Mouse (Mus musculus): ENCODE measurements around the gene R3hdml. TPM values are rescaled to one million over a fixed set of nuclear protein-coding genes. Genes with fewer than 3 reads are reported as not detected.
"Not testable (repeated sequence)": the region's sequence is repeated elsewhere in the genome, so short reads cannot be mapped to it uniquely, and the experiment has no call there.

R3hdml gene
- total and polyA plus RNA-seq, 3 experiments = not detected

- DNase-seq (ENCODE audit: low read depth, low spot score) = no peak
- peaks cover 0 to 3% of the 10 kb centered on the region in 2 experiments; a peak in 2 of 4 replicates for H3K36me3 ChIP-seq (ENCODE audit: control insufficient read depth in 1 of 2, insufficient read depth in 2 of 2, low read length in 2 of 2)
- H3K9me3 ChIP-seq (replicated peaks; ENCODE audit: insufficient read depth, low read length) = no peaks in the 10 kb centered on the region
- H3K27me3 ChIP-seq (ENCODE audit: control insufficient read depth in 1 of 2, insufficient read depth in 2 of 2, low read length in 2 of 2) = no peaks in the 10 kb centered on the region; a peak in 1 of 4 replicates
- H3K4me3 ChIP-seq (ENCODE audit: control insufficient read depth in 1 of 2, insufficient read depth in 1 of 2, low read depth in 2 of 2, low read length in 2 of 2) = no peak overlapping the region
- H3K9ac ChIP-seq (ENCODE audit: control insufficient read depth, low read depth, low read length, poor library complexity, severe bottlenecking) = no peak overlapping the region
- no peaks in the 10 kb centered on the region for H3K79me2 ChIP-seq (ENCODE audit: control insufficient read depth, insufficient read depth, low read length, poor library complexity)
- H3K4me1 ChIP-seq (ENCODE audit: control insufficient read depth in 1 of 2, insufficient read depth in 2 of 2, low read length in 2 of 2) = peaks cover 0 to 17% of the 10 kb centered on the region in 2 experiments; a peak in 2 of 4 replicates
- no peak overlapping the region for H3K27ac ChIP-seq (ENCODE audit: control insufficient read depth, low read depth, low read length)
- TF ChIP-seq ZNF384 (IDR thresholded peaks at IDR 0.05; ENCODE audit: low read depth, low read length) (no peak), CHD1 (IDR thresholded peaks at IDR 0.05; ENCODE audit: low read depth, low read length) (no peak), UBTF (IDR thresholded peaks at IDR 0.05; ENCODE audit: borderline replicate concordance, insufficient read depth, low read depth, low read length) (no peak), ZC3H11A (IDR thresholded peaks at IDR 0.05; ENCODE audit: low read depth, low read length) (no peak), MAZ (IDR thresholded peaks at IDR 0.05; ENCODE audit: low read depth, low read length) (no peak)
Measured at GRCm38 (mm10) chr2:163460622-163461021, 31.5 kb upstream of the R3hdml start.

DNA sequence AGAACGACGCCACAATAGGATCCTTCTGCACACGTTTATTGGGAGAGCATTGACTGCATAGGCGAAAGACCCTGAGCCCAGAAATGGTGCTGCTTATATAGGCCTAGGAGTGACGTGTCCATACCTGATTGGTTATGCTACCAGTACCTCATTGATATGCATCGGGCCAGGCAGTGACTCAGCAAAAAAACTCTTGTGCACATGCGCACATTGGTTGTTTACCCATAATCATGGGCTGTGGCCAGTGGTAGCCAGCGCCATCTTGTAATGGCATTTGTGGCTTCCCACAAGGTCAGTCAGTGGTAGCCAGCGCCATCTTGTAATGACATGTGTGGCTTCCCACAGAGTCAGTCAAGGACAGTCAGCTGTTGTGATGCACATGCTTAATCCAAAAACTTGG is 30.8 kb upstream of the R3hdml start:
- H3K4me3 ChIP-seq (ENCODE audit: control insufficient read depth in 1 of 2, insufficient read depth in 1 of 2, low read depth in 2 of 2, low read length in 2 of 2); H3K27ac ChIP-seq (ENCODE audit: control insufficient read depth, low read depth, low read length); H3K36me3 ChIP-seq (ENCODE audit: control insufficient read depth in 1 of 2, insufficient read depth in 2 of 2, low read length in 2 of 2); H3K27me3 ChIP-seq (ENCODE audit: control insufficient read depth in 1 of 2, insufficient read depth in 2 of 2, low read length in 2 of 2); H3K9ac ChIP-seq (ENCODE audit: control insufficient read depth, low read depth, low read length, poor library complexity, severe bottlenecking); H3K9me3 ChIP-seq (replicated peaks; ENCODE audit: insufficient read depth, low read length); H3K79me2 ChIP-seq (ENCODE audit: control insufficient read depth, insufficient read depth, low read length, poor library complexity); DNase-seq (ENCODE audit: low read depth, low spot score): not testable (repeated sequence)
- H3K4me1 ChIP-seq (ENCODE audit: control insufficient read depth in 1 of 2, insufficient read depth in 2 of 2, low read length in 2 of 2) = peaks cover 0 to 17% of the 10 kb centered on the region in 2 experiments; a peak in 2 of 4 replicates

GRCm38 (mm10) chr2:163462386-163462785 is 29.7 kb upstream of the R3hdml start:
- Histone ChIP-seq H3K79me2 (ENCODE audit: control insufficient read depth, insufficient read depth, low read length, poor library complexity) (no peaks in the 10 kb centered on the region), H3K4me1 (ENCODE audit: control insufficient read depth in 1 of 2, insufficient read depth in 2 of 2, low read length in 2 of 2) (peaks cover 0 to 17% of the 10 kb centered on the region in 2 experiments; a peak in 2 of 4 replicates), H3K27me3 (ENCODE audit: control insufficient read depth in 1 of 2, insufficient read depth in 2 of 2, low read length in 2 of 2) (no peaks in the 10 kb centered on the region), H3K4me3 (ENCODE audit: control insufficient read depth in 1 of 2, insufficient read depth in 1 of 2, low read depth in 2 of 2, low read length in 2 of 2) (no peak overlapping the region), H3K27ac (ENCODE audit: control insufficient read depth, low read depth, low read length) (no peak overlapping the region), H3K9me3 (replicated peaks; ENCODE audit: insufficient read depth, low read length) (no peaks in the 10 kb centered on the region), H3K9ac (ENCODE audit: control insufficient read depth, low read depth, low read length, poor library complexity, severe bottlenecking) (no peak overlapping the region), H3K36me3 (ENCODE audit: control insufficient read depth in 1 of 2, insufficient read depth in 2 of 2, low read length in 2 of 2) (peaks cover 0 to 3% of the 10 kb centered on the region in 2 experiments; a peak in 2 of 4 replicates)
- TF ChIP-seq USF2 (IDR thresholded peaks at IDR 0.05; ENCODE audit: borderline replicate concordance in 1 of 2, insufficient read depth in 1 of 2, low read depth in 1 of 2, low read length in 2 of 2) = no peak
- no peak for TF ChIP-seq EP300 (IDR thresholded peaks at IDR 0.05; ENCODE audit: low read depth in 1 of 2, low read length in 2 of 2)
- no peak for TF ChIP-seq CHD1 (IDR thresholded peaks at IDR 0.05; ENCODE audit: low read depth, low read length)
- no peak for TF ChIP-seq CTCF (IDR thresholded peaks at IDR 0.05 in 2 of 3, conservative IDR thresholded peaks at IDR 0.05 in 1 of 3; ENCODE audit: control insufficient read depth in 1 of 3, insufficient read depth in 1 of 3, low read depth in 2 of 3, low read length in 3 of 3, poor library complexity in 1 of 3, severe bottlenecking in 1 of 3)
- no peak for TF ChIP-seq ELF1 (IDR thresholded peaks at IDR 0.05; ENCODE audit: low read depth, low read length)
- no peak for TF ChIP-seq POLR2AphosphoS2 (IDR thresholded peaks at IDR 0.05; ENCODE audit: low read length)
- TF ChIP-seq MYC (IDR thresholded peaks at IDR 0.05; ENCODE audit: low read depth, low read length) = no peak
- DNase-seq (ENCODE audit: low read depth, low spot score) = no peak
